Mouse (Mus musculus) forebrain, embryonic 14.5 days (tissue): Measurements from ENCODE around the gene Tmem30a. TPM values are rescaled to one million over a fixed set of nuclear protein-coding genes. Genes with fewer than 3 reads are reported as not detected.

ENCODE experiments used
- ATAC-seq: fragments of 200-750 bp; cut with Nextera tagmentation; 2 replicates; pipeline ENCODE4 v1.8.0; 2017; ENCODE audit warnings: mild to moderate bottlenecking, moderate library complexity
- DNase-seq: peaks from one replicate; pipeline ENCODE4 v3.0.0-alpha.2; 2015; ENCODE audit warnings: low spot score
- H3K27ac ChIP-seq: fragments of 300-500 bp; sonication (generic); 2 replicates; pipeline ENCODE4 v1.5.1; 2014; ENCODE audit warnings: low read depth, mild to moderate bottlenecking, control low read depth, low read length, moderate library complexity
- H3K27me3 ChIP-seq: fragments of 300-500 bp; sonication (generic); replicated peaks from 2 replicates; pipeline ENCODE4 v1.6.1; 2014; ENCODE audit warnings: low read length, control low read depth, mixed read lengths; ENCODE audit not compliant: control insufficient read depth, insufficient read depth
- H3K36me3 ChIP-seq: fragments of 300-500 bp; sonication (generic); 2 replicates; pipeline ENCODE4 v1.6.1; 2014; ENCODE audit warnings: low read length, control low read depth; ENCODE audit not compliant: control insufficient read depth, insufficient read depth
- H3K4me1 ChIP-seq: fragments of 300-500 bp; sonication (generic); 2 replicates; pipeline ENCODE4 v1.6.1; 2014; ENCODE audit warnings: antibody characterized with exemption, low read length, control low read depth; ENCODE audit not compliant: control insufficient read depth, insufficient read depth
- H3K4me2 ChIP-seq: fragments of 300-500 bp; sonication (generic); 2 replicates; pipeline ENCODE4 v1.6.1; 2014; ENCODE audit warnings: mild to moderate bottlenecking, control low read depth, low read length
- H3K4me3 ChIP-seq: fragments of 300-500 bp; sonication (generic); 2 replicates; pipeline ENCODE4 v1.5.1; 2014; ENCODE audit warnings: low read depth, low read length, control low read depth
- H3K9ac ChIP-seq: fragments of 300-500 bp; sonication (generic); 2 replicates; pipeline ENCODE4 v1.6.1; 2014; ENCODE audit warnings: mild to moderate bottlenecking, low read length, control low read depth, moderate library complexity
- H3K9me3 ChIP-seq: fragments of 300-500 bp; sonication (generic); replicated peaks from 2 replicates; pipeline ENCODE4 v1.6.1; 2016; ENCODE audit warnings: low read length, control low read depth, mixed read lengths; ENCODE audit not compliant: control insufficient read depth
- WGBS: fragments of 180-500 bp; shearing (Covaris S2); extraction: QIAGEN DNeasy Blood & Tissue Kit; methylation state at CpG from one replicate; pipeline ENCODE4 v1.1.7; 2014; 5-methylcytosine and 5-hydroxymethylcytosine counted together
- polyA plus RNA-seq: library from polyadenylated mRNA; unstranded; fragments of >200 nt; fragmentation: Nextera tagmentation; extraction: Ambion mirVana; gene quantifications from 2 replicates; pipeline ENCODE4 v1.2.1, GENCODE M21; 2014

Tmem30a gene
- polyA plus RNA-seq, 1 experiment from 2014 or later: 91.2 TPM

DNA sequence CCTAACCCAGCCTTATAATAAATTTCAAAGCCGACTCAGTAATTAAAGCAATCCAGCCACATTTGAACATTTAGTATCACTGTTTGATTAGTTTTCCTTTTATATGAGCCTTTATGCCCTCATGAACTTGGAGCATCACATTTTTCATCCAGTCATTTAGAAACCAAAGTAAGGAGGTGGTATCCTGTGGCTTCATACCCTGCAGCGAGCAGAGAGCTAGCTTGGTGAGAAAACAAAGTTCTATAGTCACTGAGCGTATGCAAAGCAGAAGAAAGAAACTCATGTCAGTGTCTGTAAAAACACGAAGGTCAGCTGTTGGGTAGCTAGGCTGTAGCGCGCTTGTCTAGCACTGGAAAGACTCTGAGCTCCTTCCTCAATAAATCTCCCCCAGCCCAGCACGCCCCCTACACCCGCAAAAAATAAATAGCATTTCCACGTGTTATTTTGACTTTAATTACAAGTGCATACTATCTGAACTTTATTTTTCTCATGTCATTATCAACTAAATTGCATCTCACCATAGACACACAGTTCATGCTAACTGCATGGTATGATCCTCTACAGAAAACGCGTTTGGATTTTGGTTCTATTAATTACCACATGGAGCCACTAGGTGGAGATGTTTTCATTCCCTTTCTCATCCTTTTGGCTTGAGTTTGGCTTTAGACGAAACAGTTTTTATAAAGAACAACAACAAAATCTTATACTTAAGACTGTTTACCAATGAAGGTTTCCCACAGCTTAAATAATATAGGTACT is 13.2 kb upstream of the Tmem30a start:
- ATAC-seq (peak; percentile 63; the same call in 1 of the 2 replicates), DNase-seq (peak; percentile 80)
- 50% methylated on average over 12 of the region's 12 CpGs for WGBS

DNA sequence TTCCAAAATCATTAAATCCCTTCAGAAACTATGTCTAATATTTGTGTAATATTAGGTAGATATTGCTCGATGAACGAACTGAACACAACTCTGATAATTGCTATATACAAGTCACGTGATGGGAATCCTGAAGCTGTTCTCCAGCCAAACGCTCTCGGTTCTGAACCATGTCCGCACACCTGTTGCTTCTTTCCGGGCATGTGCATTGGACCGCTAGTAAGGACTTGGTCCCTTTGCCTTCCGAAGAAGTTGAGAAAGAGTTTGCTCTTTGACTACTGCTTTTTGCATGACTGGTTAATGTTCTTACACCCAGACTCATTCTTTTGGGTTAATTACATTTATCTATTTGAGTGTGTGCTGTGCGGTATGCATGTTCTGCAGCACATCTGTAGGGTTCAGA is 12.1 kb upstream of the Tmem30a start:
- Histone ChIP-seq H3K36me3 (no peaks in the 10 kb centered on the region), H3K27ac (no peak overlapping the region), H3K4me3 (no peak overlapping the region), H3K9me3 (no peaks in the 10 kb centered on the region), H3K27me3 (no peaks in the 10 kb centered on the region), H3K4me2 (no peak overlapping the region), H3K9ac (no peak overlapping the region), H3K4me1 (no peaks in the 10 kb centered on the region)
- ATAC-seq: no peak
- no peak for DNase-seq
- WGBS: 90% methylated on average over 10 of the region's 10 CpGs

More for the DNA sequence above, 13.2 kb upstream of the Tmem30a start:
- Histone ChIP-seq H3K27ac (no peak overlapping the region), H3K9me3 (no peaks in the 10 kb centered on the region), H3K4me1 (no peaks in the 10 kb centered on the region), H3K27me3 (no peaks in the 10 kb centered on the region), H3K4me2 (no peak overlapping the region), H3K9ac (no peak overlapping the region), H3K36me3 (no peaks in the 10 kb centered on the region), H3K4me3 (no peak overlapping the region)

DNA sequence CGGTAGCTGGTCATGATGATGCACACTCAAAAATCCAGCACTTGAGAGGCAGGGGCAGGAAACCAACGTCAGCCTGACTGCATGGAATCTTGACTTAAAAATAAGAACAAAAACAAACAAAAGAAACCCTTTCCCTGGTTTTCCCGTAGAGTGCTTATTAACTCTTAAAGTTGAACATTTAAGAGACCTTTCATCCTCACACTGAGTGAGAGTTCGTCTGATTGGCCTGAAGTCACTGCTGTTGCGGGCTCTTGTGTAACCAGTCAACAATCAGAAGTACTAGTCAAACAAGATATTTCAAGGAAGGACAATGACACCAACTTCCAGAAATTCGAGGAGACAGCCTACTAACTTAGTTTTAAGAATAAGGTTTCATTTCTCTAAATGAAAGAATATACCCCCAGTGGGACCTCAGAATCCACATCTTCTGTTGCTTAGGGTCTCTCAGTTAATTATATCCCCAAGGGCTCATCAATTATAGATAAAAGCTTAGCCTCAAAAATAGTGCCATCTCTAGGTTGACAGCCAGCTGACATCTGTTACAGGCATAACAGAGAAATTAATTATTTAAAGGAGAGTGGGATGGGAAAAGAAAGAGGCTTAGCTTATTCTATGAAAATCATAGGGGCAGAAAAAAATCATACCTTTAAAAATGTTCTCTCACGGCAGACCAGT is 3.3 kb upstream of the Tmem30a start:
- 74% methylated on average over 7 of the region's 7 CpGs for WGBS
- DNase-seq (no peak), ATAC-seq (no peak)
- H3K4me3 ChIP-seq: no peak overlapping the region
- H3K36me3 ChIP-seq: no peaks in the 10 kb centered on the region
- H3K9ac ChIP-seq: no peak overlapping the region
- peaks cover 6% of the 10 kb centered on the region; the same call in 1 of the 2 replicates for H3K4me1 ChIP-seq
- no peaks in the 10 kb centered on the region for H3K9me3 ChIP-seq
- no peak overlapping the region for H3K27ac ChIP-seq
- H3K27me3 ChIP-seq: no peaks in the 10 kb centered on the region
- no peak overlapping the region for H3K4me2 ChIP-seq

DNA sequence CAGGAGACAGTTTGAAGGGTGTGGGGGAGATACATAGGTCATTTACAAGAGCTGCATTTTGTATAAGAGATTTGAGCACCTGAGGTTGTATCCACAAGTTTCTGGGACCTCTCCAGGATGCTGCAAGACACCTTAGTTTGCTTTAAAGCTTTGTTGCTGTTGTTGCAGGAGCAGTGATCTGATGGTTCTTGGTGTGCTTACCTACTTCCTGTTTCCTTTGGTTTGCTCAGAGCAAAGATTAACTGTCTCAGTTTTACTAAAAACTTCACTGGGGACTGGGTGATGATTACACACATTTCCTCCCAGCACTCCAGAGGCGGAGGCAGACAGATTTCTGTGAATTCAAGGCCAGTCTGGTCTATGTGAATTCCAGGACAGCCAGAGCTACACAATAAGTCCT is 1.8 kb upstream of the Tmem30a start:
- H3K4me2 ChIP-seq: no peak overlapping the region
- no peak overlapping the region for H3K27ac ChIP-seq
- ATAC-seq (no peak), DNase-seq (no peak)
- no peak overlapping the region for H3K4me3 ChIP-seq
- WGBS: 95% methylated on average over 1 of the region's 1 CpGs
- peaks cover 8% of the 10 kb centered on the region; the same call in 1 of the 2 replicates for H3K4me1 ChIP-seq
- no peaks in the 10 kb centered on the region for H3K9me3 ChIP-seq
- no peak overlapping the region for H3K9ac ChIP-seq
- no peaks in the 10 kb centered on the region for H3K27me3 ChIP-seq
- H3K36me3 ChIP-seq: no peaks in the 10 kb centered on the region

DNA sequence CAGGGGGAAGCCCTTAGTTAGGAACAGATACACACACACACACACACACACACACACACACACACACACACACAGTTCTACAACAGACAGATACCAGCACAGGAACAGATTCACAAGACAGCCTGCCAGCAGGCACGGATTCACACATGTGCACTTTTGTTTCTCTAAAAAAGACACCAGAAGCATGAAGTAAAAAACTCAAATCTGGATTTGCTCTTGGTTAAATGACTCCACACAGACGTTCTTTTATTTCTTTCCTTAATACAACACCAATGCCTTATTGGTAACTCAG is 7.6 kb downstream of the Tmem30a start:
- H3K9ac ChIP-seq: no peak overlapping the region
- H3K27me3 ChIP-seq: no peaks in the 10 kb centered on the region
- no peak overlapping the region for H3K4me3 ChIP-seq
- H3K36me3 ChIP-seq: no peaks in the 10 kb centered on the region
- no peak for ATAC-seq
- DNase-seq: no peak
- H3K27ac ChIP-seq: no peak overlapping the region
- H3K9me3 ChIP-seq: no peaks in the 10 kb centered on the region
- 65% methylated on average over 2 of the region's 2 CpGs for WGBS
- H3K4me1 ChIP-seq: no peaks in the 10 kb centered on the region
- H3K4me2 ChIP-seq: no peak overlapping the region

DNA sequence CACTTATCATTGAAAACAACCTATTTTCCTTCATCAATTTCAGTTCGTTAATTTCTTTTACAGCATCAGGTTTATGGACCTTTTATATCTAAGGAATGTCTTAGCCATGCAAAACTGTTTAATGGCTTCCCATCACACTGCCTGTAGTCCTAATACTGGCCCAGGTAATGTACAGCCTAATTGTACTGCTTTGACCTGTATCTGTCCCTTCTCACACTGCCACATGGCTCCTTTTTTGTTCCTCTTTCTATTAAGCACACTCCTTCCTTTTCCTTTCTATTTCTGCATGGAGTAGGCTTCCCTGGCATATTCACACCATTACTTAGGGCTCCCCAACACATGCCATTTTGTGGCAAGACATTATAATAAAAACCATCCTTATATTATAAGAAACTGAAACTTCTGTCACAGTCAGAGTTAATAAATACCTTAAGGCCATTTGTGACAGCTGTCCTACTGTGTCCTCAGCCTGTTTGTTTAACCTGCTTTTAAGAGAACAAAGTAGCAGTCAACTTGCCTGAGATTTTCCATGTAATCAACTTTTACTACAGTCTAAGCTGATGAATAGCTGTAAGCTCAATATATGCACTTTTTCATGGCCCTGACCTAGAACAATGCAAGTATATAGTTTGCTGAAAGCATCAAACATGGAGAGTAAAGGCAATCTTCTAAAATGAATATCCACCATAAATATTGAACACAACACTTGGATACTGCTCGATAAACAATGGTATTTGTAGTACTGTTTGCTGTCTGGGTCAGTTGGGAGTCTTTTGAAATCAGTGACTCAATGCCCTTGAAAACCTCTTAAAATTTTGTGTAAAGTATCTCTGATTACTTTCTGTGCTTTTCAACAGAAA is 8.1 kb downstream of the Tmem30a start:
- Histone ChIP-seq H3K27ac (no peak overlapping the region), H3K4me3 (no peak overlapping the region), H3K36me3 (no peaks in the 10 kb centered on the region), H3K4me2 (no peak overlapping the region), H3K9me3 (no peaks in the 10 kb centered on the region), H3K9ac (no peak overlapping the region), H3K27me3 (no peaks in the 10 kb centered on the region), H3K4me1 (no peaks in the 10 kb centered on the region)
- DNase-seq (no peak), ATAC-seq (no peak)
- WGBS: 77% methylated on average over 2 of the region's 2 CpGs

DNA sequence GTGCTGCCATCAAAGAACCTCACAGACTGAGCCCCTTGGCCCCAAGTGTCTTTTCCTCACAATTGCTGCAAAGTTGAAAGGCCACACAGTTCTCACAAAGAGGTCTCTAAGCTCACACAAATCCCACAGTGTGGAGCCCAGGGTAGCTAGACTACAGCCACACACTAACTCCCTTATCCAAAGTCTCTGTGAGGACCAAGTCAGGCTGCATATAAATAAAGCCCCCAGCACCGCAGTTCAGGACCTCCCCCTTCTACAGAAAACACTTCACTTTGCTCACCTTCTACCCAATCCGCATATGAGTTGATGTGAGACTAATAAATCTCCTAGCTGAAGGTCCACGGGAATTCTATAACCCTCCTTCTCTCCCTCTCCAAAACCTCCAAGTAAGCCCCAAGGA is 8.9 kb downstream of the Tmem30a start:
- no peak for DNase-seq
- Histone ChIP-seq H3K4me2 (no peak overlapping the region), H3K27ac (no peak overlapping the region), H3K4me3 (no peak overlapping the region), H3K9me3 (no peaks in the 10 kb centered on the region), H3K9ac (no peak overlapping the region), H3K27me3 (no peaks in the 10 kb centered on the region), H3K36me3 (no peaks in the 10 kb centered on the region), H3K4me1 (no peaks in the 10 kb centered on the region)
- 46% methylated on average over 3 of the region's 3 CpGs for whole genome bisulfite sequencing
- no peak for ATAC-seq

DNA sequence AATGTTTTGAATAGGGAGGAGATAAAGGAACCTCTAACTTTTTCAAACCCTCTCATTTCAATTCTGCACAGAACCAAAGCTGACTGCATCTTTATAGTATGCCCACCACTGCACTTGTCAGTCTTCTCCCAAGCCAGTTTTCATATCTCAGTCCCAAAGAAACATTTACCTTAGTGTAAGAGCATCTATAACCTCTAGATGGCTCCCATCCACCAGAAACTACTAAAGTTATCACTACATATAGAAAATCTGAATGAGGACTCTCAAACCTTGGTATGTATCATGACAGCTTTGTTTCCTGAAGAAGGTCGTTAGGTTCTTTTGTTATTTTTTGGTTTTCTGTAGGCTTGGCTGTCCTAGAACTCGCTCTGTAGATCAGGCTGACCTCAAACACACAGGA is 14.0 kb downstream of the Tmem30a start:
- Histone ChIP-seq H3K9me3 (no peaks in the 10 kb centered on the region), H3K27ac (no peak overlapping the region), H3K4me2 (no peak overlapping the region), H3K27me3 (no peaks in the 10 kb centered on the region), H3K36me3 (peaks cover 20% of the 10 kb centered on the region), H3K9ac (no peak overlapping the region), H3K4me3 (no peak overlapping the region), H3K4me1 (no peaks in the 10 kb centered on the region)
- DNase-seq (peak; percentile 33), ATAC-seq (0 out of 2 replicates have a peak, but pooled peaks have one; percentile 23)
- 59% methylated on average over 2 of the region's 2 CpGs for WGBS
